Mouse (Mus musculus) CH12.LX (cell line): Measurements from ENCODE around the gene Gm11020. TPM values are rescaled to one million over a fixed set of nuclear protein-coding genes. Genes with fewer than 3 reads are reported as not detected.

Experiments
- DNase-seq: peaks from one replicate; pipeline ENCODE4 v3.0.0-alpha.2; 2013; ENCODE audit errors: extremely low read depth
- H3K27ac ChIP-seq: 2 replicates; pipeline ENCODE4 v1.5.1; 2012; ENCODE audit warnings: low read depth, mild to moderate bottlenecking, control low read depth, moderate library complexity; ENCODE audit not compliant: insufficient read depth
- H3K27me3 ChIP-seq: replicated peaks from 2 replicates; pipeline ENCODE3; 2012; ENCODE audit warnings: inconsistent platforms
- H3K36me3 ChIP-seq, 2 experiments: replicated peaks in 1 of 2; 2 replicates each; pipeline versions ENCODE3 to v1.6.1; 2012; ENCODE audit warnings: inconsistent platforms in 1 of 2, low read length in 1 of 2, mild to moderate bottlenecking in 1 of 2, mixed read lengths in 1 of 2, moderate library complexity in 1 of 2; ENCODE audit not compliant: control insufficient read depth in 1 of 2, insufficient read depth in 1 of 2
- H3K4me1 ChIP-seq, 2 experiments: 2 replicates each; pipeline ENCODE4 v1.6.1; 2012; ENCODE audit warnings: inconsistent platforms in 1 of 2, moderate library complexity in 1 of 2; ENCODE audit not compliant: insufficient read depth in 2 of 2, control insufficient read depth in 1 of 2
- H3K4me2 ChIP-seq: 2 replicates; pipeline ENCODE4 v1.6.1; 2012; ENCODE audit warnings: low read depth, mild to moderate bottlenecking, control low read depth; ENCODE audit not compliant: poor library complexity, insufficient read depth, severe bottlenecking
- H3K4me3 ChIP-seq, 3 experiments: fragments of 150-350 bp in 1 of 3; sonication (generic) in 1 of 3; replicated peaks in 1 of 3; 2 replicates each; pipeline versions ENCODE3 to v1.5.1; 2011 to 2012; ENCODE audit warnings: low read depth in 2 of 3, low read length in 2 of 3, mild to moderate bottlenecking in 2 of 3, moderate library complexity in 2 of 3, control low read depth in 1 of 3, improper control_type of control experiment in 1 of 3, inconsistent platforms in 1 of 3, mixed read lengths in 1 of 3; ENCODE audit not compliant: poor library complexity in 1 of 3
- H3K79me2 ChIP-seq: replicated peaks from 2 replicates; pipeline ENCODE4 v1.6.1; 2012; ENCODE audit warnings: mild to moderate bottlenecking, moderate library complexity; ENCODE audit not compliant: control insufficient read depth, poor library complexity, insufficient read depth, severe bottlenecking; ENCODE audit errors: extremely low read depth
- H3K9ac ChIP-seq: 2 replicates; pipeline ENCODE4 v1.6.1; 2012; ENCODE audit warnings: low read depth, mild to moderate bottlenecking, control low read depth, moderate library complexity; ENCODE audit not compliant: insufficient read depth
- H3K9me3 ChIP-seq: replicated peaks from 2 replicates; pipeline ENCODE3; 2012; ENCODE audit warnings: low read length, inconsistent platforms, mixed read lengths
- BHLHE40 ChIP-seq: IDR thresholded peaks from 2 replicates; pipeline ENCODE4 v1.6.1; 2011; ENCODE audit warnings: mild to moderate bottlenecking, low read depth, low read length, improper control_type of control experiment
- CHD1 ChIP-seq: IDR thresholded peaks from 2 replicates; pipeline ENCODE4 v1.6.1; 2012; ENCODE audit warnings: low read depth, low read length, improper control_type of control experiment, inconsistent platforms
- CTCF ChIP-seq, 2 experiments: IDR thresholded peaks in 1 of 2; conservative IDR thresholded peaks in 1 of 2; 2 replicates each; pipeline ENCODE4 v1.5.1; 2011 to 2012; ENCODE audit warnings: low read depth in 2 of 2, low read length in 2 of 2, improper control_type of control experiment in 1 of 2, inconsistent platforms in 1 of 2, mild to moderate bottlenecking in 1 of 2, moderate library complexity in 1 of 2
- E2F4 ChIP-seq: IDR thresholded peaks from 2 replicates; pipeline ENCODE4 v1.6.1; 2011; ENCODE audit warnings: low read depth, low read length, improper control_type of control experiment; ENCODE audit not compliant: insufficient replicate concordance
- ELF1 ChIP-seq: IDR thresholded peaks from 2 replicates; pipeline ENCODE4 v1.6.1; 2014; ENCODE audit warnings: low read depth, mild to moderate bottlenecking, inconsistent platforms, low read length, improper control_type of control experiment
- GABPA ChIP-seq: IDR thresholded peaks from 2 replicates; pipeline ENCODE4 v1.6.1; 2012; ENCODE audit warnings: low read depth, low read length, improper control_type of control experiment, inconsistent platforms; ENCODE audit not compliant: insufficient replicate concordance
- JUN ChIP-seq: IDR thresholded peaks from 2 replicates; pipeline ENCODE4 v1.6.1; 2011; ENCODE audit warnings: low read depth, mild to moderate bottlenecking, low read length, improper control_type of control experiment, moderate library complexity; ENCODE audit not compliant: insufficient read depth
- JUND ChIP-seq: conservative IDR thresholded peaks from 2 replicates; pipeline ENCODE4 v1.6.1; 2011; ENCODE audit warnings: low read depth, low read length, improper control_type of control experiment
- KAT2A ChIP-seq: IDR thresholded peaks from 2 replicates; pipeline ENCODE4 v1.6.1; 2012; ENCODE audit warnings: low read length, improper control_type of control experiment, inconsistent platforms; ENCODE audit not compliant: insufficient replicate concordance
- MAZ ChIP-seq: IDR thresholded peaks from 2 replicates; pipeline ENCODE4 v1.6.1; 2012; ENCODE audit warnings: low read depth, mild to moderate bottlenecking, inconsistent platforms, low read length, improper control_type of control experiment, moderate library complexity
- MXI1 ChIP-seq: IDR thresholded peaks from 2 replicates; pipeline ENCODE4 v1.6.1; 2011; ENCODE audit warnings: mild to moderate bottlenecking, low read depth, low read length, improper control_type of control experiment
- NELFE ChIP-seq: IDR thresholded peaks from 2 replicates; pipeline ENCODE4 v1.6.1; 2011; ENCODE audit warnings: low read depth, low read length, improper control_type of control experiment
- NRF1 ChIP-seq: IDR thresholded peaks from 2 replicates; pipeline ENCODE4 v1.6.1; 2014; ENCODE audit warnings: low read depth, mild to moderate bottlenecking, inconsistent platforms, low read length, improper control_type of control experiment, moderate library complexity
- PAX5 ChIP-seq: IDR thresholded peaks from 2 replicates; pipeline ENCODE4 v1.6.1; 2012; ENCODE audit warnings: low read length, inconsistent platforms, mixed read lengths
- RAD21 ChIP-seq: IDR thresholded peaks from 2 replicates; pipeline ENCODE4 v1.6.1; 2011; ENCODE audit warnings: low read depth, mild to moderate bottlenecking, low read length, improper control_type of control experiment, moderate library complexity
- SIN3A ChIP-seq: IDR thresholded peaks from 2 replicates; pipeline ENCODE4 v1.6.1; 2012; ENCODE audit warnings: low read length, improper control_type of control experiment, inconsistent platforms
- SMC3 ChIP-seq: IDR thresholded peaks from 2 replicates; pipeline ENCODE4 v1.6.1; 2011; ENCODE audit warnings: low read depth, low read length, improper control_type of control experiment
- TCF12 ChIP-seq: IDR thresholded peaks from 2 replicates; pipeline ENCODE4 v1.6.1; 2014; ENCODE audit warnings: low read depth, mild to moderate bottlenecking, inconsistent platforms, low read length, improper control_type of control experiment
- USF2 ChIP-seq: conservative IDR thresholded peaks from 2 replicates; pipeline ENCODE4 v1.6.1; 2011; ENCODE audit warnings: low read depth, low read length, improper control_type of control experiment
- ZC3H11A ChIP-seq: IDR thresholded peaks from 2 replicates; pipeline ENCODE4 v1.6.1; 2012; ENCODE audit warnings: low read depth, mild to moderate bottlenecking, inconsistent platforms, low read length, improper control_type of control experiment
- ZKSCAN1 ChIP-seq: IDR thresholded peaks from 2 replicates; pipeline ENCODE4 v1.6.1; 2012; ENCODE audit warnings: low read depth, inconsistent platforms, low read length, improper control_type of control experiment, borderline replicate concordance
- ZNF384 ChIP-seq: IDR thresholded peaks from 2 replicates; pipeline ENCODE4 v1.6.1; 2012; ENCODE audit warnings: low read depth, low read length, improper control_type of control experiment, inconsistent platforms
- dilution Hi-C: fragments of 300-500 bp; cut with MboI; formaldehyde crosslinking; loops from 2 replicates; pipeline ENCODE4 v1.14.3; 2020; ENCODE audit warnings: low sequenced_read_pairs; ENCODE audit not compliant: extremely low pct_unique_long_range_greater_than_20kb, extremely low pct_ligation_motif_present
- in situ Hi-C: fragments of 300-500 bp; cut with MboI; formaldehyde crosslinking; loops from 3 replicates; pipeline ENCODE4 v1.14.3; 2019; ENCODE audit warnings: low sequenced_read_pairs, low pct_ligation_motif_present, low pct_unique_long_range_greater_than_20kb, mixed read lengths
- polyA plus RNA-seq: library from polyadenylated mRNA; unstranded; fragments of >175 nt; gene quantifications from 2 replicates; pipeline ENCODE4 v1.2.1, GENCODE M21; 2012; ENCODE audit warnings: low read depth; ENCODE audit not compliant: insufficient read length
- total RNA-seq, 2 experiments: library from RNA; depleted of rRNA; stranded (reverse); fragments of 300-350 nt in 1 of 2; fragments of >200 nt in 1 of 2; gene quantifications; 2 replicates each; pipeline ENCODE4 v1.2.3; 2012 to 2014

Gm11020 gene
- total and polyA plus RNA-seq, 3 experiments, result not detected

- Histone ChIP-seq H3K9ac (no peak overlapping the region), H3K9me3 (no peaks in the 10 kb centered on the region), H3K27ac (no peak overlapping the region), H3K4me3 (no peak overlapping the region), H3K4me1 (peaks cover 3 to 30% of the 10 kb centered on the region in 2 experiments; a peak in 2 of 4 replicates), H3K36me3 (peaks cover 0 to 32% of the 10 kb centered on the region in 2 experiments), H3K79me2 (no peaks in the 10 kb centered on the region), H3K4me2 (no peak overlapping the region), H3K27me3 (no peaks in the 10 kb centered on the region)
- in situ Hi-C loops (loop anchor here (5.0 kb wide), 1 partner anchor 65 kb away; no protein-coding TSS in a partner anchor), dilution Hi-C loops (no loop called here)
- TF ChIP-seq CHD1 (no peak), SIN3A (no peak), GABPA (no peak), JUN (no peak), USF2 (no peak), ELF1 (no peak), KAT2A (no peak), CTCF (conservative IDR thresholded peaks at IDR 0.05 in 1 of 2, IDR thresholded peaks at IDR 0.05 in 1 of 2; ENCODE audit: low read depth in 2 of 2, low read length in 2 of 2) (no peak), PAX5 (no peak), ZKSCAN1 (no peak), BHLHE40 (no peak), JUND (no peak), TCF12 (no peak), NRF1 (no peak), MXI1 (no peak), ZNF384 (no peak), ZC3H11A (no peak), SMC3 (no peak), MAZ (no peak)
- DNase-seq, result no peak
These were observed 21.1 kb downstream of the Gm11020 start for GRCm38 (mm10) chr8:104342426-104342825.

DNA sequence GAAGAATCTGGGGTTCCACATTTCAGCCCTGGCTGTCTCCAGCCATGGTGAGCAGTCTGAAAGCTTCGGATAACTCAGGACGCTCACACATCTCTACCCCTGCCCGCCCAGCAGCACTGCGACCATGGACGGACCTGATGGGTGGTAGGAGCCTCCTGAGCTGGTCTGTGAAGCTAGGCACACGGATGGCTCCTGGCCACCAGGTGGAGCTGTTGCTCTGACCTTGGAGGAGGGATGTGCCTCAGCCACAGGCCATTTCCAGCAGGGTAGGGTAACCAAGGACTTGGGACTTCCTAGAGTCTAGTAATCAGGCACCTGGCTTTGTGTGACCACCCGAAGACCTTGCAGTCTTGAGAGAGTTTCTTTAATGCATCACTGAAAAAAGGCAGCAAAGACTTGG is 22.6 kb downstream of the Gm11020 start:
- in situ Hi-C loops (loop anchor here (5.0 kb wide), 1 partner anchor 63 kb away; no protein-coding TSS in a partner anchor), dilution Hi-C loops (no loop called here)
- TF ChIP-seq RAD21 (peak; percentile 90), CTCF (conservative IDR thresholded peaks at IDR 0.05 in 1 of 2, IDR thresholded peaks at IDR 0.05 in 1 of 2; ENCODE audit: low read depth in 2 of 2, low read length in 2 of 2) (peak; percentile 63 to 95), MAZ (no peak), NELFE (no peak), ZKSCAN1 (no peak), ZC3H11A (peak; percentile 45; the same call in 1 of the 2 replicates), SMC3 (peak; percentile 96), MXI1 (no peak), E2F4 (no peak)
- Histone ChIP-seq H3K27me3 (no peaks in the 10 kb centered on the region), H3K4me1 (peaks cover 3 to 30% of the 10 kb centered on the region in 2 experiments; a peak in 2 of 4 replicates), H3K4me2 (no peak overlapping the region), H3K9me3 (no peaks in the 10 kb centered on the region), H3K79me2 (no peaks in the 10 kb centered on the region), H3K9ac (no peak overlapping the region), H3K4me3 (no peak overlapping the region), H3K27ac (no peak overlapping the region), H3K36me3 (peaks cover 0 to 44% of the 10 kb centered on the region in 2 experiments)
- DNase-seq, result peak; percentile 88
